Mouse (Mus musculus): ENCODE results near the gene Olfr813. TPM values are rescaled to one million over a fixed set of nuclear protein-coding genes. Genes with fewer than 3 reads are reported as not detected.

Gene Olfr813
- polyA plus RNA-seq (2012; rRNA removed), result not detected in 2 replicates

GRCm38 (mm10) chr10:129855067-129855466 is at the start of gene Olfr813:
Gene Olfr813, plus strand, starts transcription at chr10:129855367.

DNA sequence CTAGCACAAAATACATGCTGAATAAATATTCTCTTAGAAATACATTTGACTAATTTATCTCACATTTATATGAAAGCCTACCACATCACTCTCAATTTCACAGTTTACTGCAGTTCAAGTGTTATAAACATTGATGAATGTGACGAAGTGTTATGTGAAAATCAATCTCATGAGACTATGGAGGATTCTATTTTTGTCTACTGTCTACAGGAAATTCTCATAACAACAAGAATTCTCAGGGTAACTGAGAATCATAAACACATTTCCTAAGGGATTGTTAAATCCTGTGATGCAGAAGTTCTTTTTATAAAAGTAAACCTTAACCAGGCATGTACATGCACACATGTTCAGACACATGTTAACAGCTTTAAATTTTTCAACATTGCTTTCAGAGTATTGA is 9.2 kb upstream of the Olfr813 start, which contains the start of gene Olfr812:
Olfr812 (minus strand) TSS at position 101 of the 400 bp plus-strand sequence.

DNA sequence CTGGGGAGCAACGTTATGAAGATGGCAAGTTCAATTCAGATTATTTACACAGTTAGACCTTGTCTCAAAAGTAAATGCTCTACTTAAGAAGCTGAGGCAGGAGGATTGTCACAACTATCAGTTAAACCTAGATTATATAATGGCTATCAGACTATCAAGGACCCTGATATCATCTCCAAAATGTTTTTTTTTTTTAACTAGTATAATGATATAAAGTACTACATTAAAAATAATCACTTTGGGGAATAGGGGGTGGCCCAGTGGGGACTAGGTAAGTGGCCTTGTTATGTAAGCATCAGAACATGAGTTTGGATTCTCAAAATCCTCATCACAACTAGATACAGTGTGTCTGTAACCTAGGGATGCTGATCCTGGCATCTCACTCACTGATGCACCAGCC is 24.6 kb downstream of the Olfr813 start, which contains the start of gene Olfr814:
Olfr814 (minus strand) TSS at position 101 of the 400 bp plus-strand sequence.

DNA sequence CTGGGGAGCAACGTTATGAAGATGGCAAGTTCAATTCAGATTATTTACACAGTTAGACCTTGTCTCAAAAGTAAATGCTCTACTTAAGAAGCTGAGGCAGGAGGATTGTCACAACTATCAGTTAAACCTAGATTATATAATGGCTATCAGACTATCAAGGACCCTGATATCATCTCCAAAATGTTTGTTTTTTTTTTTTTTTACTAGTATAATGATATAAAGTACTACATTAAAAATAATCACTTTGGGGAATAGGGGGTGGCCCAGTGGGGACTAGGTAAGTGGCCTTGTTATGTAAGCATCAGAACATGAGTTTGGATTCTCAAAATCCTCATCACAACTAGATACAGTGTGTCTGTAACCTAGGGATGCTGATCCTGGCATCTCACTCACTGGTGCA is 50.6 kb downstream of the Olfr813 start, which contains the start of gene Olfr815:
Olfr815 (minus strand) TSS at position 101 of the 400 bp plus-strand sequence.

Other genes with a start within 250 kb of the Olfr813 start
- not detected in 2 replicates for gene Olfr796, start 242.8 kb upstream of the Olfr813 start, polyA plus RNA-seq (2012; rRNA removed)
- not detected in 2 replicates for gene Olfr798, start 227.4 kb upstream of the Olfr813 start, polyA plus RNA-seq (2012; rRNA removed)
- gene Olfr799, start 217.9 kb upstream of the Olfr813 start, polyA plus RNA-seq (2012; rRNA removed), result not detected in 2 replicates
- not detected in 2 replicates for gene Olfr800, start 197.7 kb upstream of the Olfr813 start, polyA plus RNA-seq (2012; rRNA removed)
- gene Olfr801, start 181.5 kb upstream of the Olfr813 start, polyA plus RNA-seq (2012; rRNA removed), result not detected in 2 replicates
- not detected in 2 replicates for gene Olfr802, start 167.2 kb upstream of the Olfr813 start, polyA plus RNA-seq (2012; rRNA removed)
- gene Olfr803, start 161.1 kb upstream of the Olfr813 start, polyA plus RNA-seq (2012; rRNA removed), result not detected in 2 replicates
- not detected in 2 replicates for gene Olfr804, start 152.2 kb upstream of the Olfr813 start, polyA plus RNA-seq (2012; rRNA removed)
- not detected in 2 replicates for gene Olfr805, start 126.0 kb upstream of the Olfr813 start, polyA plus RNA-seq (2012; rRNA removed)
- gene Olfr806, start 113.4 kb upstream of the Olfr813 start, polyA plus RNA-seq (2012; rRNA removed), result not detected in 2 replicates
- not detected in 2 replicates for gene Olfr807, start 97.6 kb upstream of the Olfr813 start, polyA plus RNA-seq (2012; rRNA removed)
- not detected in 2 replicates for gene Olfr808, start 89.9 kb upstream of the Olfr813 start, polyA plus RNA-seq (2012; rRNA removed)
- gene Olfr809, start 80.7 kb upstream of the Olfr813 start, polyA plus RNA-seq (2012; rRNA removed), result not detected in 2 replicates
- gene Olfr810, start 60.5 kb upstream of the Olfr813 start, polyA plus RNA-seq (2012; rRNA removed), result 0.09 and 0.32 TPM in 2 replicates
- not detected in 2 replicates for gene Olfr811, start 51.0 kb upstream of the Olfr813 start, polyA plus RNA-seq (2012; rRNA removed)
- gene Olfr812, start 9.3 kb upstream of the Olfr813 start, polyA plus RNA-seq (2012; rRNA removed), result not detected in 2 replicates
- not detected in 2 replicates for gene Olfr814, start 24.5 kb downstream of the Olfr813 start, polyA plus RNA-seq (2012; rRNA removed)
- not detected in 2 replicates for gene Olfr815, start 50.5 kb downstream of the Olfr813 start, polyA plus RNA-seq (2012; rRNA removed)
- gene Olfr816, start 60.2 kb downstream of the Olfr813 start, polyA plus RNA-seq (2012; rRNA removed), result not detected in 2 replicates
- not detected in 2 replicates for gene Olfr818, start 93.7 kb downstream of the Olfr813 start, polyA plus RNA-seq (2012; rRNA removed)
- not detected in 2 replicates for gene Olfr819, start 111.9 kb downstream of the Olfr813 start, polyA plus RNA-seq (2012; rRNA removed)
- not detected in 2 replicates for gene Olfr247, start 120.8 kb downstream of the Olfr813 start, polyA plus RNA-seq (2012; rRNA removed)
- gene Gm10310, start 129.7 kb downstream of the Olfr813 start, polyA plus RNA-seq (2012; rRNA removed), result not detected in 2 replicates
- not detected in 2 replicates for gene Olfr820, start 157.3 kb downstream of the Olfr813 start, polyA plus RNA-seq (2012; rRNA removed)
- gene Olfr821, start 175.0 kb downstream of the Olfr813 start, polyA plus RNA-seq (2012; rRNA removed), result not detected in 2 replicates
- gene Olfr822, start 215.8 kb downstream of the Olfr813 start, polyA plus RNA-seq (2012; rRNA removed), result not detected in 2 replicates

All from ovary, adult 2 months (tissue).